Mouse (Mus musculus) liver (tissue): ENCODE data around the gene Keap1.

Experiments used
- DNase-seq: peaks from one replicate; pipeline ENCODE4 v3.0.0-alpha.2; 2020; ENCODE audit warnings: mixed read lengths

The Keap1 gene

GRCm38 (mm10) chr9:21194787-21195493, 44.2 kb downstream of the Keap1 start:
- DNase-seq: no peak

GRCm38 (mm10) chr9:21193786-21194185, 45.4 kb downstream of the Keap1 start:
- no peak for DNase-seq

DNA sequence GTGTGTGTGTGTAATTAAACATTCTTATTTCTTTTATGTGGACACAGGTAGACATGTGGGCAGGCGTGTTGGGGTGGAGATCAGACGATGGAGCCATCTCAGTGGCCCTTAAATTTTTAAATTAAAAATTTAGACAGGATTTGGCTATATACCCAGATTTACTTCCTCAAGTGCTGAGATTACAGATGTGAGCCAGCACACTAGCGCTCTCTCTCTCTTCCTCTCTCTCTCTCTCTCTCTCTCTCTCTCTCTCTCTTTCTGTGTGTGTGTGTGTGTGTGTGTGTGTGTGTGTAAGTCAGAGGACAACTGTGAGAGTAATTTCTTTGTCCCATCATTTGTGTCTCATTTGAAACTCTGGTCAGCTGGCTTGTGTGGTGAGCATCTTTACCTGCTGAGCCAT, 48.5 kb downstream of the Keap1 start:
- no peak for DNase-seq

DNA sequence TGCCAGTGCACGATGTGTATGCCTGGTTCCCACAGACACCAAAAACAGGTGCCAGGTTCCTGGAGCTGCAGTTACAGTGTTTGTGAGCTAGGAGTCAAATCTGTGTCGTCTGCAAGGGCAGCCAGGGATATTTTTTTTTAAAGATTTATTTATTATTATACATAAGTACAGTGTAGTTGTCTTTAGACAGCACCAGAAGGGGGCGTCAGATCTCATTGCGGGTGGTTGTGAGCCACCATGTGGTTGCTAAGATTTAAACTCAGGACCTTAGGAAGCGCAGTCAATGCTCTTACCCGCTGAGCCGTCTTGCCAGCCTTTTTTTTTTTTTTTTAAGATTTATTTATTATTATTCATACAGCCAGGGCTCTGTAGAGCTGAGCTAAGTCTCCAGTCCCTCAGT, 49.3 kb downstream of the Keap1 start:
- DNase-seq: no peak

GRCm38 (mm10) chr9:21185436-21185835, 53.7 kb downstream of the Keap1 start:
- no peak for DNase-seq

DNA sequence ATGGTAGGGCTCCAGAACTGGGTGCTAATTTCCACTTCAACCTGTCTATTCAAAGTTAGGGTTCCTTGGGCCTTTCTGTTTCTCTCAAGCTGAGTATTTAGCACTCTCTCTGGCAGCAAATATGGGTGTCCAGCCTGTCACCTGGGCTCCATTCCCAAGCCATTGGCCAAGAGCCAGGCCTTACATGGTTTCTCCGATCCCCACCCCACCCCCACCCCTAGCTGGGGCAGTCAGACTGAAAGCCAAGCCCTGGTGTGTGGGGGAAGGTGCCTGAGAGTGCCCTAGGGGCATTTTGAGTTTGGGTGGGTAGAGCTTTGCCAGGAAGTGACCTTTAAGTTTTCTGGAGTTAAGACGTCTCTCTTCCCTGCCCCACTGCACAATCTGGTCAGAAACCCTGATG, 54.4 kb downstream of the Keap1 start:
- no peak for DNase-seq

DNA sequence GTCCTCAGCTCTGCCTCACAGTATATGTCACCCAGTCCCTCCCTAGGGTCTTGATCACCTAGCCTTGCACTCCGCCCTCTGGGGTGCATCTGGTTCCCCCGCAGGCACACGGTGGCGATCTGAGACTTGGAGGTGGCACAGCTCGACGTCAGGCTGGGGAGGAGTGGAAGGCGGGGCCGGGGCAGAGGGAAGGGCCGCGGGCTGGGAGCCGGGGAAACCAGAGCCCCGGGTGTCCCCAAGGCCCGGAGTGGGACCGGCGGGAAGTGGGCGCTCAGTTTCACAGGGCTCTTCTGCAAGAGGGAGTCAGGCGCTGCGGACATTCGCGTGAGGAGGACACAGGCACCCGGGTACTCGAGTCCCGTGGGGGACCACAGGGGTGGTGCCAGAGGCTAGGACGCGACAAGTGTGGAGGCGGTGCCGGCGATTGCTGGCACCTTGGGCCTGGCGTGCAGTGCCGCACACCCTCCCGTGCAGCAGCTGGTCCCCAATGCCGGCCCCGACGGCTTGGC, 55.2 kb downstream of the Keap1 start:
- peak; percentile 72 for DNase-seq

DNA sequence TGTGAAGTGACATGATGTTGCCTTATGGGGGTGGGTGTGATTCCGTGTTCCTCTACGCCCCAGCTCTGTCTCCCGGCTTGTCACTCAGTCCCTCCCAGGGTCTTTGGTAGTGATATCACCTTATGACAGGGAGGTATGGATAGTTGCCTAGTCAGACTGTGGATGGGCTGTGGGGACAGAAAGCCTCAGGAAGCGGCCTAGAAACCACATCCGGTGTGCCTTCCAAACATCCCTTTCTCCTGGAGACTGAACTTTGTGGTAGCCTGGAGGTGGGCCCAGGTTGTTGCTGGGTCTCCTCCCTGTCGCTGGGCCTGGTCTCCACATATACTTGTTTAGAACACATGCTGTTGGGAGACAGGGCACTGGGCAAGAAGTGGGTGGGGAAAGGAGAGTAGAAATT, 55.7 kb downstream of the Keap1 start:
- DNase-seq: no peak

DNA sequence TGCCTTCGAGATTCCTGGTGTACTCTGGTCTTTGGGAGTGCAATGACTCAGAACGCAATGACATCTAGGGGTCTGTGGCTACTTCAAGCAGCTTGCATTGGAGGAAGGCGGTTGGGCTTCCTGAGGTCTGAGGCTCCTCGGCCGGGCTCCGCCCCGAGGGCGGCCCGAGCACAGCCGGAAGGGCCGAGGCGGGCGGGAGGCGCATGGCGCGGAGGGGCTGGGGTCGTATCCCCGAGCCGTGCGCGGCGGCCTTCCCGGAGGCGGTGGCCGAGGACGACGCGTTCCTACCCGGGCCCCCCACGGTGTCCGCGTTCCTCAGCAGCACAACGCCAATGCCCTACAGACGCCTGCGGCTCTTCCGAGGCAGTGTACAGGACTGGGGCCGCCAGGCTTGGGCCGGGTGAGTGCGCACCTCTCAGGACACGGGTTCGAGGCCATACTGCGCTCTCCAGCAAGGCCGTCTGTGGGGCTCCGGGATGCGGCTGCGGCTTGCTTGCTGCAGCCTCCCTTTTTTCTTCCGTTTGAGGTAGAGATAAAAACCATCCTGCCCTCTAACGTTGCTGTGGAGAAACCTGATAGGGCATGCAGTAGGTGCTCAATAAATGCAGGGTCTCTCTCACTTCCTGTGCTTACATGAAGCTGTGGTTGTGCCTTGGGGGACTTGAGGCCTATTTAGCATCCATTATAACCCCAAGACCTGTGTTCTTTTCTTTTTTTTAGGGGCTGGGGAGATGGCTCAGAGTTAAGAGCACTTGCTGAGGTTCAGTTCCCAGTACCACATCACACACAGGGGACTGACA, 57.5 kb downstream of the Keap1 start:
- peak; percentile 43 for DNase-seq

- no peak for DNase-seq
Measured at GRCm38 (mm10) chr9:21180841-21181240, 58.3 kb downstream of the Keap1 start.

- DNase-seq: no peak
Measured at GRCm38 (mm10) chr9:21180402-21180801, 58.8 kb downstream of the Keap1 start.
